30 mouse cellular contexts compared by ENCODE assay signal in the genomic region with DNA sequence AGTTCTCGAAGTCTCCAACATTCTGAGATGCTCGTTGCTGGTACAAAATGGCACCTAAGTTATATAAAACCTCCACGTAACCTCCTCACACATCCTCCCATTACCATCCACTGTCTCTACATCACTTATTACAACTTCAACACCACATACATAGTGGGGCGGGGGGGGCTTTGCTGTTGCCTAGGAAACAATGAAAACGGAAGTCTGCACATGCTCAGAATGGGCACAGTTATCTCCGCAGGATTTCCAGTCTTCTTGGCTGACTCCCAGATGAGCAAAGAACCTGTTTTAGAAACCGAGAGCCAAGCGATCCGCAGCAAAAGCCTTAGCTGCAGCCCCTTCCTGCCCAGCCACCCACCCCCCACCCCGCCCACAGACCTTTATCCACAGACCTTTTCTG. TPM values are rescaled to one million over a fixed set of nuclear protein-coding genes. Genes with fewer than 3 reads are reported as not detected.
"Had no signal": no experiment of that assay in that cellular context is flagged by ENCODE, and none has a peak within 500 bp of the region (broad histone marks: within the 10 kb centered on the region; RNA-seq: fewer than 3 reads in every experiment).

No protein-coding gene starts in this region.

- H3K36me3 ChIP-seq: heart, embryonic 13.5 days; heart, embryonic 15.5 days; hindbrain, embryonic 10.5 days; hindbrain, embryonic 12.5 days; intestine, embryonic 15.5 days; limb, embryonic 10.5 days; limb, embryonic 12.5 days; liver, embryonic 13.5 days; liver, embryonic 15.5 days had no signal

- H3K4me1 ChIP-seq: limb, embryonic 12.5 days; liver, embryonic 13.5 days; liver, embryonic 15.5 days had no signal

- ATAC-seq: hindbrain, embryonic 16.5 days; inflammation-experienced regulatory T-cells, adult 6 months; intestine, embryonic 15.5 days; intestine, postnatal 0 days had no signal

- DNase-seq: gastrocnemius, postnatal 14 days; gastrocnemius, postnatal 36 days; heart, adult 2 months; heart, postnatal 4 days; kidney, adult 18-20 months; kidney, adult 8-10 months; kidney, postnatal 10 days; kidney, postnatal 25 days; kidney, postnatal 4 days; liver; liver, embryonic 13.5 days had no signal

- H3K4me2 ChIP-seq: heart, embryonic 11.5 days; heart, embryonic 13.5 days; heart, embryonic 15.5 days; hindbrain, embryonic 12.5 days; hindbrain, embryonic 14.5 days; intestine, embryonic 15.5 days; limb, embryonic 12.5 days; liver, embryonic 11.5 days; liver, embryonic 13.5 days; liver, embryonic 15.5 days had no signal

- H3K27ac ChIP-seq: heart, adult 2 months; heart, embryonic 13.5 days; heart, embryonic 15.5 days; hindbrain, embryonic 10.5 days; hindbrain, embryonic 12.5 days; hindbrain, embryonic 14.5 days; intestine, embryonic 15.5 days; layer of hippocampus, adult 2 months; left cerebral cortex, adult 2 months; limb, embryonic 10.5 days; limb, embryonic 12.5 days; liver, embryonic 13.5 days; liver, embryonic 15.5 days had no signal

- H3K27me3 ChIP-seq: heart, embryonic 13.5 days; hindbrain, embryonic 12.5 days; intestine, embryonic 15.5 days; limb, embryonic 12.5 days; liver, embryonic 13.5 days; liver, embryonic 15.5 days had no signal

- H3K4me3 ChIP-seq: heart, adult 2 months; heart, embryonic 13.5 days; heart, embryonic 15.5 days; hindbrain, embryonic 10.5 days; hindbrain, embryonic 12.5 days; intestine, embryonic 15.5 days; layer of hippocampus, adult 2 months; left cerebral cortex, adult 2 months; limb, embryonic 10.5 days; limb, embryonic 12.5 days; liver, embryonic 13.5 days; liver, embryonic 15.5 days had no signal

- H3K9me3 ChIP-seq: heart, embryonic 13.5 days; heart, embryonic 15.5 days; hindbrain, embryonic 10.5 days; hindbrain, embryonic 12.5 days; intestine, embryonic 15.5 days; limb, embryonic 10.5 days; limb, embryonic 12.5 days; liver, embryonic 13.5 days; liver, embryonic 15.5 days had no signal

- H3K9ac ChIP-seq: heart, embryonic 13.5 days; heart, embryonic 15.5 days; hindbrain, embryonic 12.5 days; hindbrain, embryonic 14.5 days; intestine, embryonic 15.5 days; limb, embryonic 12.5 days; liver, embryonic 13.5 days; liver, embryonic 15.5 days had no signal

RNA-seq across cellular contexts. Expression of a gene that starts 14.6 kb away (rescaled TPM):
- polyA plus RNA-seq: gonadal fat pad, adult 2 months; heart, embryonic 15.5 days; heart, postnatal 0 days; hindbrain, embryonic 12.5 days; hindbrain, embryonic 14.5 days; inflammation-experienced regulatory T-cells, adult 6 months; kidney, embryonic 16.5 days; limb, embryonic 10.5 days; limb, embryonic 12.5 days; liver, embryonic 13.5 days had no signal
